Mouse (Mus musculus) effector memory CD4-positive, alpha-beta T cell, adult 5 months (primary cell): Measurements from ENCODE around the gene Tmem63c. TPM values are rescaled to one million over a fixed set of nuclear protein-coding genes. Genes with fewer than 3 reads are reported as not detected.

Experiments used
- polyA plus RNA-seq: library from polyadenylated mRNA; unstranded; fragments of 100-300 nt; shearing (Covaris generic); gene quantifications from one replicate; pipeline ENCODE4 v1.2.1, GENCODE M21; 2017

The Tmem63c gene
- polyA plus RNA-seq = not detected

DNA sequence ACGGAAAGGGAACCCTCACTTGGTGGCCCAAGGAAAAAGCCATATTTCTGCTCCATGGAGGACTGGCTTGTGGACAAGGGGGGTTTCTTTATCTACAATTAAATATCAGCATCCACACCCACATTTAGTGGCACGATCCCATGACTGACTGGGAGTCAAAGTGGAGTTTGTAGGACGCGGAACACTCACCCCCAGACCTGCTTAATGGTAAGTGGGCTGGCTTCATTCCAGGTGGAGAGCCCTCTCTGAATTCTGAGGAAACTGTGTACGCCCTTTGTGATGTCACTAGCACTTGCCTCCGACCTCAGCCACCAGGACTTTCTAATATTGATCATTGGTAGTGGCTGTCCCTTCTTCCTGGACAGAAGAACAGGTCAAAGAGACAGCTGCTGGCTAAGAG lies at the start of gene Tmem63c:
Gene Tmem63c (plus strand): TSS at position 301 of the 400 bp plus-strand sequence.

DNA sequence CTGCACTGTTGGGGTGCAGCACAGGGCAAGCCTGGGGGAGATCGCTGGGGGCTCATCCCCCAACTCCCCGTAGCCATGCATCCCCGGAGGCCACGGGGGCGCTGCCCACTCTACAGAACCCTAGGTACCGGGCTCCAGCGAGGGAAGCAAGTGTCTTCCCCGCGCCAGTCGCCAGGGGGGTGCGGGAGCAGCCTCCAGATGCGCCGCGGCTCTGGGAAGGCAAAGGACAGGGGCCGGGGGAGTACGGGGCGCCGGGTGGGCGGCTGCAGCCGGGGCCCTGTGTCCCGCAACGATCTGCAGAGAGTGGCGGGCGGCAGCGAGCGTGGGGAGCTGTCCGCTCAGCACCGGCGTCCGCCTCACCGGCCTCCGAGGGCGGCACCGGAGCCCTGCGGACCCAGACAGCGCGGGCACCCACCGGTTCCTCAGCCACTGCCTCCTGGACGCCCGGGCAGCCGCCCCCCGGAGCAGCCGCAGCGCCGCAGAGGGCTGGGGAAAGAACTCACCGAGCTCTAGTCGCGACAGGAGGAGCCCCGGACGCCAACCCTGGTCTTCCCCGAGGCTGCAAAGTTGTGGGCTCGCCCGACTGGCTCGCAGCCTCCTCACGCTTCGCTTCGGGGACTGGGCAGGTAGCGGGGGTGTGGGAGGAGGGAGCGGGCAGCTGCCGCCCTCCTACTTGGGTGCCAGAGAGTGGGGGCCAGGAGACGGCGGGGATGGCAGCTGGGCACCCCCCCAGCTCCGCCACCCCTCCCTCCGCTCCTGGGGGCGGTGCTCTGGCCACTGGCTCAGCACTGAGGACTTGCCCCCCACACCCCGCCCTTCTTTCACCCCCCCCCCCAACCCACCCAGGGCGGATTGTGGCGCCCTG lies 31.0 kb upstream of the Tmem63c start, which contains the start of gene Zdhhc22:
Gene Zdhhc22 (minus strand): TSS at position 541 of the 865 bp plus-strand sequence.

DNA sequence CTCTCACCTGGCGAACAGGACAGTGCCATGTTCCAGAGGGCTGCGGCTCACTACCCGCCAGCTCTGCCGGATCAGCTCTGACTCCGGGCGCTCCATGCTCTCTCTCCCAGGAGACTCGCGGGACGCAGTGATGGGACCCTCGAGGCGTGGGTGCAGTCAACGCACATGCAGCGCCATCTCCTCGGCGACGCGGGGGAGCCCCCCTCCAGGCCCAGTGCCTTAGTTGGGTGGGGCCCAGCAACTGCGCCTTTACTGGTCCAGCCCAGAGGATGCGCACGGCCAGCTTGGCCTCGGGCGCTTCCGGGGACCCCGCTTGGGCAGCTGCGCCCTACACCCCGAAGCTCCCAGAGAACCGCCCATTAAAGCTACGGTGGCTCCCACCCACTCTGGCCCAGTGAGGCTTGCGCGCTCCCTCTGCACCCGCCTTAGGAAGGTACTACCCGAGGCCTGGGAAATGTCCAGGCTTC lies 81.1 kb downstream of the Tmem63c start, which contains the start of gene Ngb:
Gene Ngb (minus strand): TSS at position 375 of the 467 bp plus-strand sequence.

Other genes starting within 250 kb of the Tmem63c start
- gene Irf2bpl, start 136.5 kb upstream of the Tmem63c start, polyA plus RNA-seq = 128 TPM
- gene Cipc, start 74.3 kb upstream of the Tmem63c start, polyA plus RNA-seq = 77.6 TPM
- gene Zdhhc22, start 30.9 kb upstream of the Tmem63c start, polyA plus RNA-seq = 0.25 TPM
- not detected for gene Ngb, start 81.2 kb downstream of the Tmem63c start, polyA plus RNA-seq
- 6.6 TPM for gene Gstz1, start 125.8 kb downstream of the Tmem63c start, polyA plus RNA-seq
- gene Pomt2, start 126.6 kb downstream of the Tmem63c start, polyA plus RNA-seq = 3.3 TPM
- gene Samd15, start 178.4 kb downstream of the Tmem63c start, polyA plus RNA-seq = 1.9 TPM
- 8.3 TPM for gene Tmed8, start 179.1 kb downstream of the Tmem63c start, polyA plus RNA-seq
- 0.42 TPM for gene Noxred1, start 217.4 kb downstream of the Tmem63c start, polyA plus RNA-seq
- 20.2 TPM for gene Vipas39, start 244.9 kb downstream of the Tmem63c start, polyA plus RNA-seq
- 158 TPM for gene Ahsa1, start 245.1 kb downstream of the Tmem63c start, polyA plus RNA-seq